Mouse (Mus musculus) gastrocnemius, postnatal 25 days (tissue): ENCODE measurements around the gene Pyurf. TPM values are rescaled to one million over a fixed set of nuclear protein-coding genes. Genes with fewer than 3 reads are reported as not detected.

ENCODE experiments used
- DNase-seq: peaks from one replicate; pipeline ENCODE4 v3.0.0; 2022
- long read RNA-seq, 2 experiments: library from polyadenylated mRNA; stranded (forward); transcript quantifications; one replicate each; pipeline ENCODE4 v2.0.0; 2021
- total RNA-seq, 2 experiments: library from RNA; stranded (reverse); gene quantifications; 1 replicate in 1 of 2; 2 replicates in 1 of 2; pipeline ENCODE4 v1.2.3; 2021

Gene Pyurf
- total RNA-seq = 10 to 100 TPM; 13.6 to 14.4 TPM
- long read RNA-seq, experiment 1, transcript Pyurf-201 (2 exons, 3,573 nt) = major isoform, 157 of 163 reads
- long read RNA-seq, experiment 1, partial matches to known transcripts = 0 of 163 reads
- long read RNA-seq, experiment 1, other reads (novel, unspliced or antisense) = 6 of 163 reads
- long read RNA-seq, experiment 2, transcript Pyurf-201 (2 exons, 3,573 nt) = major isoform, 94 of 97 reads
- long read RNA-seq, experiment 2, partial matches to known transcripts = 0 of 97 reads
- long read RNA-seq, experiment 2, other reads (novel, unspliced or antisense) = 3 of 97 reads

GRCm38 (mm10) chr6:57691467-57692261, at the start of gene Pyurf:
Pyurf (minus strand) TSS chr6:57692078.
- peak; percentile 88 for DNase-seq

- DNase-seq = no peak
These were observed 29.5 kb upstream of the Pyurf start for GRCm38 (mm10) chr6:57721347-57721746.

- DNase-seq = no peak
These were observed 19.8 kb upstream of the Pyurf start for GRCm38 (mm10) chr6:57711726-57712125.

GRCm38 (mm10) chr6:57706721-57707120, 14.8 kb upstream of the Pyurf start:
- no peak for DNase-seq

GRCm38 (mm10) chr6:57703703-57704102, 11.8 kb upstream of the Pyurf start:
- DNase-seq = no peak

GRCm38 (mm10) chr6:57702743-57703499, 11.0 kb upstream of the Pyurf start:
- DNase-seq = peak; percentile 95

GRCm38 (mm10) chr6:57702376-57702742, 10.5 kb upstream of the Pyurf start, which contains the start of gene Lancl2:
Lancl2 (plus strand) TSS chr6:57702540.
- DNase-seq = peak; percentile 10

- DNase-seq = no peak
These were observed 9.8 kb upstream of the Pyurf start for GRCm38 (mm10) chr6:57701686-57702085.

- DNase-seq = no peak
These were observed 1.2 kb upstream of the Pyurf start for GRCm38 (mm10) chr6:57693116-57693515.

- no peak for DNase-seq
These were observed 7.7 kb downstream of the Pyurf start for GRCm38 (mm10) chr6:57684156-57684555.

GRCm38 (mm10) chr6:57661295-57661694, 30.6 kb downstream of the Pyurf start:
- no peak for DNase-seq

GRCm38 (mm10) chr6:57647256-57647655, 44.6 kb downstream of the Pyurf start:
- no peak for DNase-seq

- DNase-seq = peak; percentile 31
These were observed 50.1 kb downstream of the Pyurf start for GRCm38 (mm10) chr6:57641789-57642188.

- no peak for DNase-seq
These were observed 52.3 kb downstream of the Pyurf start for GRCm38 (mm10) chr6:57639531-57639930.

Other genes starting within 250 kb of the Pyurf start
- gene Ppm1k, start 156.6 kb downstream of the Pyurf start, total RNA-seq = 10 to 100 TPM; 11.2 to 14.1 TPM
- gene Herc6, start 111.1 kb downstream of the Pyurf start, total RNA-seq = 1 to 10 TPM in 1 of 2 experiments, under 1 TPM in 1; 0.41 to 1.6 TPM
- gene Lancl2, start 10.5 kb upstream of the Pyurf start, total RNA-seq = 1 to 10 TPM; 8.1 to 8.5 TPM
- gene Vopp1, start 133.1 kb upstream of the Pyurf start, total RNA-seq = 1 to 10 TPM; 5.1 to 7.5 TPM
- not detected for gene Vmn1r21, start 158.3 kb upstream of the Pyurf start, total RNA-seq
- gene Vmn1r22, start 215.9 kb upstream of the Pyurf start, total RNA-seq = not detected
- not detected for gene Vmn1r23, start 234.8 kb upstream of the Pyurf start, total RNA-seq